Mouse (Mus musculus) intestine, embryonic 14.5 days (tissue): ENCODE measurements around the gene Olfr168. TPM values are rescaled to one million over a fixed set of nuclear protein-coding genes. Genes with fewer than 3 reads are reported as not detected.
"Not testable (repeated sequence)": the region's sequence is repeated elsewhere in the genome, so short reads cannot be mapped to it uniquely, and the experiment has no call there.

ENCODE experiments used
- ATAC-seq: fragments of 200-750 bp; cut with Nextera tagmentation; replicated peaks from 2 replicates; pipeline ENCODE4 v1.8.0; 2017; ENCODE audit warnings: low read depth, moderate number of reproducible peaks, moderate TSS enrichment, moderate library complexity; ENCODE audit not compliant: low FRiP score, low TSS enrichment
- DNase-seq: peaks from one replicate; pipeline ENCODE4 v3.0.0-alpha.2; 2018; ENCODE audit warnings: low spot score
- H3K27ac ChIP-seq: fragments of 300-500 bp; sonication (generic); 2 replicates; pipeline ENCODE4 v1.5.1; 2014; ENCODE audit warnings: low read depth, mild to moderate bottlenecking, control low read depth
- H3K27me3 ChIP-seq: fragments of 300-500 bp; sonication (generic); replicated peaks from 2 replicates; pipeline ENCODE4 v1.6.1; 2014; ENCODE audit warnings: low read length, control low read depth; ENCODE audit not compliant: control insufficient read depth, insufficient read depth
- H3K36me3 ChIP-seq: fragments of 300-500 bp; sonication (generic); 2 replicates; pipeline ENCODE4 v1.6.1; 2014; ENCODE audit warnings: low read length, control low read depth; ENCODE audit not compliant: control insufficient read depth, insufficient read depth
- H3K4me1 ChIP-seq: fragments of 300-500 bp; sonication (generic); replicated peaks from 2 replicates; pipeline ENCODE4 v1.6.1; 2014; ENCODE audit warnings: low read length, control low read depth, mixed read lengths; ENCODE audit not compliant: control insufficient read depth, insufficient read depth
- H3K4me2 ChIP-seq: fragments of 300-500 bp; sonication (generic); 2 replicates; pipeline ENCODE4 v1.6.1; 2014; ENCODE audit warnings: low read length
- H3K4me3 ChIP-seq: fragments of 300-500 bp; sonication (generic); 2 replicates; pipeline ENCODE4 v1.5.1; 2014; ENCODE audit warnings: low read depth, low read length, control low read depth, mixed read lengths
- H3K9ac ChIP-seq: fragments of 300-500 bp; sonication (generic); 2 replicates; pipeline ENCODE4 v1.6.1; 2014; ENCODE audit warnings: mild to moderate bottlenecking, low read length
- H3K9me3 ChIP-seq: fragments of 300-500 bp; sonication (generic); 2 replicates; pipeline ENCODE4 v1.6.1; 2016; ENCODE audit warnings: low read length, control low read depth; ENCODE audit not compliant: control insufficient read depth
- WGBS: fragments of 180-500 bp; shearing (Covaris S2); extraction: QIAGEN DNeasy Blood & Tissue Kit; methylation state at CpG from one replicate; pipeline ENCODE4 v1.1.7; 2014; 5-methylcytosine and 5-hydroxymethylcytosine counted together
- polyA plus RNA-seq: library from polyadenylated mRNA; unstranded; fragments of >200 nt; fragmentation: Nextera tagmentation; extraction: Ambion mirVana; gene quantifications from 2 replicates; pipeline ENCODE4 v1.2.1, GENCODE M21; 2014

Gene Olfr168
- not detected in 2 replicates for polyA plus RNA-seq

GRCm38 (mm10) chr16:19535455-19535854 lies at the start of gene Olfr168:
Gene Olfr168 (minus strand): TSS chr16:19535555.
- no peak within 1 kb of the TSS for H3K4me2 ChIP-seq
- no peak for DNase-seq

GRCm38 (mm10) chr16:19571709-19572108 lies 36.4 kb upstream of the Olfr168 start, which contains the start of gene Olfr169:
Gene Olfr169 (minus strand): TSS chr16:19571809.
- H3K9ac ChIP-seq, H3K4me2 ChIP-seq, H3K4me3 ChIP-seq, H3K36me3 ChIP-seq, H3K4me1 ChIP-seq, DNase-seq, H3K27me3 ChIP-seq, ATAC-seq, H3K9me3 ChIP-seq, H3K27ac ChIP-seq: not testable (repeated sequence)
- 85% methylated on average over 2 of the region's 2 CpGs for WGBS

More at GRCm38 (mm10) chr16:19535455-19535854, at the start of gene Olfr168:
- ATAC-seq, result no peak
- no peaks in the 10 kb centered on the region for H3K36me3 ChIP-seq
- H3K9me3 ChIP-seq, result no peaks in the 10 kb centered on the region
- H3K4me1 ChIP-seq, result no peaks in the 10 kb centered on the region
- no peak within 1 kb of the TSS for H3K9ac ChIP-seq
- no peak within 1 kb of the TSS for H3K27ac ChIP-seq
- no peaks in the 10 kb centered on the region for H3K27me3 ChIP-seq
- H3K4me3 ChIP-seq, result no peak within 1 kb of the TSS

- not testable (repeated sequence) for H3K4me2 ChIP-seq, H3K36me3 ChIP-seq, ATAC-seq, H3K9me3 ChIP-seq, H3K9ac ChIP-seq, H3K27me3 ChIP-seq, H3K4me3 ChIP-seq, H3K4me1 ChIP-seq, DNase-seq, H3K27ac ChIP-seq
- 86% methylated on average over 7 of the region's 7 CpGs for WGBS
Observed at GRCm38 (mm10) chr16:19553429-19553828, 18.1 kb upstream of the Olfr168 start.

GRCm38 (mm10) chr16:19552246-19552645 lies 16.9 kb upstream of the Olfr168 start:
- not testable (repeated sequence) for H3K4me1 ChIP-seq, DNase-seq, H3K9ac ChIP-seq, ATAC-seq, H3K27me3 ChIP-seq, H3K36me3 ChIP-seq, H3K4me3 ChIP-seq, H3K4me2 ChIP-seq, H3K27ac ChIP-seq, H3K9me3 ChIP-seq
- WGBS, result 96% methylated on average over 3 of the region's 3 CpGs

- DNase-seq (no peak), ATAC-seq (no peak)
- Histone ChIP-seq H3K9me3 (no peaks in the 10 kb centered on the region), H3K4me1 (no peaks in the 10 kb centered on the region), H3K4me2 (no peak within 1 kb of the TSS), H3K27me3 (no peaks in the 10 kb centered on the region), H3K36me3 (no peaks in the 10 kb centered on the region), H3K27ac (no peak within 1 kb of the TSS), H3K9ac (no peak within 1 kb of the TSS), H3K4me3 (no peak within 1 kb of the TSS)
- 81% methylated on average over 2 of the region's 2 CpGs for whole genome bisulfite sequencing
Observed at GRCm38 (mm10) chr16:19522166-19522565, 13.2 kb downstream of the Olfr168 start, which contains the start of gene Olfr167. Gene Olfr167 (minus strand): TSS chr16:19522266.

GRCm38 (mm10) chr16:19483394-19483793 lies 52.0 kb downstream of the Olfr168 start, which contains the start of gene Olfr166:
Gene Olfr166 (plus strand): TSS chr16:19483694.
- H3K9me3 ChIP-seq, result no peaks in the 10 kb centered on the region
- H3K27ac ChIP-seq, result no peak within 1 kb of the TSS
- H3K4me1 ChIP-seq, result no peaks in the 10 kb centered on the region
- H3K4me3 ChIP-seq, result no peak within 1 kb of the TSS
- H3K27me3 ChIP-seq, result no peaks in the 10 kb centered on the region
- no peak within 1 kb of the TSS for H3K9ac ChIP-seq
- no peak for ATAC-seq
- no peak within 1 kb of the TSS for H3K4me2 ChIP-seq
- no peak for DNase-seq
- H3K36me3 ChIP-seq, result no peaks in the 10 kb centered on the region

Other genes starting within 250 kb of the Olfr168 start
- gene Olfr164, start 221.5 kb downstream of the Olfr168 start, polyA plus RNA-seq, result not detected in 2 replicates
- not detected in 2 replicates for gene Olfr165, start 112.4 kb downstream of the Olfr168 start, polyA plus RNA-seq
- not detected in 2 replicates for gene Olfr166, start 51.9 kb downstream of the Olfr168 start, polyA plus RNA-seq
- gene Olfr167, start 13.3 kb downstream of the Olfr168 start, polyA plus RNA-seq, result not detected in 2 replicates
- gene Olfr169, start 36.3 kb upstream of the Olfr168 start, polyA plus RNA-seq, result not detected in 2 replicates
- gene Olfr170, start 76.3 kb upstream of the Olfr168 start, polyA plus RNA-seq, result not detected in 2 replicates
- gene Olfr171, start 94.4 kb upstream of the Olfr168 start, polyA plus RNA-seq, result not detected in 2 replicates
- 0.08 TPM in 1 of 2 replicates, not detected in the other for gene Lamp3, start 170.8 kb upstream of the Olfr168 start, polyA plus RNA-seq
- gene B3gnt5, start 224.7 kb upstream of the Olfr168 start, polyA plus RNA-seq, result 18.5 and 25.0 TPM in 2 replicates